Mouse (Mus musculus): Measurements from ENCODE around the gene Vmn2r98. TPM values are rescaled to one million over a fixed set of nuclear protein-coding genes. Genes with fewer than 3 reads are reported as not detected.
"Not testable (repeated sequence)": the region's sequence is repeated elsewhere in the genome, so short reads cannot be mapped to it uniquely, and the experiment has no call there.

The Vmn2r98 gene
- total RNA-seq (2022): not detected

- not testable (repeated sequence) for DNase-seq (ENCODE audit: low spot score in 2 of 2)
Observed at GRCm38 (mm10) chr17:19053160-19053559, at the start of gene Vmn2r98. Gene Vmn2r98 (plus strand): TSS chr17:19053460.

GRCm38 (mm10) chr17:19031441-19031840 is 21.8 kb upstream of the Vmn2r98 start:
- DNase-seq (ENCODE audit: low spot score in 2 of 2): not testable (repeated sequence)

GRCm38 (mm10) chr17:19031962-19032361 is 21.3 kb upstream of the Vmn2r98 start:
- no peak for DNase-seq (ENCODE audit: low spot score in 2 of 2)

- no peak for DNase-seq (ENCODE audit: low spot score in 2 of 2)
Observed at GRCm38 (mm10) chr17:19032721-19033120, 20.5 kb upstream of the Vmn2r98 start.

Other genes with a start within 250 kb of the Vmn2r98 start
- gene Vmn2r97, start 139.2 kb upstream of the Vmn2r98 start, total RNA-seq (2022): under 1 TPM in 2 of 4 experiments, not detected in 2; 0.09 to 0.16 TPM